Comparison of ENCODE assay signal across 11 mouse cellular contexts in genomic region chr3:32347881-32348280, GRCm38 (mm10). TPM values are rescaled to one million over a fixed set of nuclear protein-coding genes. Genes with fewer than 3 reads are reported as not detected.
DNase-seq lines count a peak whose midpoint lies in the region; ATAC-seq lines count a peak whose summit lies in the region.
"Had no signal": no experiment of that assay in that cellular context is flagged by ENCODE, and none has a peak within 500 bp of the region (broad histone marks: within the 10 kb centered on the region; RNA-seq: fewer than 3 reads in every experiment).

No protein-coding gene starts in this region.

- no peak overlapping the region for H3K4me3 ChIP-seq in forebrain, embryonic 16.5 days (replicated peaks; ENCODE audit: low read length)
- H3K4me3 ChIP-seq: heart, embryonic 13.5 days; limb, embryonic 12.5 days had no signal

- no peaks in the 10 kb centered on the region for H3K9me3 ChIP-seq in forebrain, embryonic 16.5 days (ENCODE audit: control insufficient read depth, low read length)
- H3K9me3 ChIP-seq: heart, embryonic 13.5 days; limb, embryonic 12.5 days had no signal

- DNase-seq in kidney, postnatal 36 days, result peak; percentile 13 to 46
- DNase-seq in kidney, adult 9 months, result no peak
- peak; percentile 70 to 91 for DNase-seq in layer of hippocampus, postnatal 14 days (ENCODE audit: low spot score in 2 of 2)
- DNase-seq in right cerebral cortex, adult 2 months (ENCODE audit: low spot score in 2 of 2), result peak; percentile 61 to 62
- no peak for DNase-seq in heart, postnatal 14 days
- DNase-seq in natural killer cell, adult 2 months (ENCODE audit: low spot score in 2 of 2), result no peak
- DNase-seq in retina, postnatal 1 day, result no peak

- ATAC-seq in forebrain, embryonic 16.5 days, result peak; percentile 85
- ATAC-seq: inflammation-experienced regulatory T-cells, adult 6 months had no signal

- intact Hi-C loops in heart, postnatal 14 days (cut with DNase I), result no loop called here

- H3K36me3 ChIP-seq in forebrain, embryonic 16.5 days (ENCODE audit: control insufficient read depth, insufficient read depth), result peaks cover 2% of the 10 kb centered on the region; the same call in 1 of the 2 replicates

- no peak overlapping the region for H3K4me2 ChIP-seq in forebrain, embryonic 16.5 days (ENCODE audit: low read length)
- H3K4me2 ChIP-seq: heart, embryonic 13.5 days; limb, embryonic 12.5 days had no signal

- H3K27ac ChIP-seq in forebrain, embryonic 16.5 days (ENCODE audit: low read length), result no peak overlapping the region
- H3K27ac ChIP-seq: heart, embryonic 13.5 days; limb, embryonic 12.5 days had no signal

- H3K4me1 ChIP-seq in forebrain, embryonic 16.5 days (replicated peaks; ENCODE audit: control insufficient read depth, insufficient read depth, low read length), result peaks cover 11% of the 10 kb centered on the region
- H3K4me1 ChIP-seq: heart, embryonic 13.5 days; limb, embryonic 12.5 days had no signal

- WGBS in forebrain, embryonic 16.5 days, result 48% methylated on average over 6 of the region's 6 CpGs

- no peak overlapping the region for H3K9ac ChIP-seq in forebrain, embryonic 16.5 days (replicated peaks; ENCODE audit: low read depth, low read length)
- H3K9ac ChIP-seq: heart, embryonic 13.5 days; limb, embryonic 12.5 days had no signal

- H3K27me3 ChIP-seq in forebrain, embryonic 16.5 days (replicated peaks; ENCODE audit: control insufficient read depth, insufficient read depth, low read length), result no peaks in the 10 kb centered on the region
- H3K27me3 ChIP-seq: heart, embryonic 13.5 days; limb, embryonic 12.5 days had no signal

RNA-seq across cellular contexts. Expression of gene Zmat3, which starts 17.9 kb away (rescaled TPM):
- 5.3 and 6.7 TPM in 2 replicates for polyA plus RNA-seq in forebrain, embryonic 16.5 days (2015; fragmentation: Nextera tagmentation; extraction: Ambion mirVana)
- total RNA-seq in layer of hippocampus, postnatal 14 days (2021), result 10 to 100 TPM; 83.6 TPM
- total RNA-seq in heart, postnatal 14 days (2021), result 1 to 10 TPM; 8.4 to 9.7 TPM

RNA-seq across cellular contexts. Expression of gene Pik3ca, which starts 49.6 kb away (rescaled TPM):
- polyA plus RNA-seq in forebrain, embryonic 16.5 days (2015; fragmentation: Nextera tagmentation; extraction: Ambion mirVana), result 14.1 and 16.0 TPM in 2 replicates
- total RNA-seq in layer of hippocampus, postnatal 14 days (2021), result 10 to 100 TPM; 47.7 to 54.5 TPM
- 10 to 100 TPM; 45.4 to 46.2 TPM for total RNA-seq in heart, postnatal 14 days (2021)

Comparison
In these comparisons a context has a peak if more than half of its experiments do, and no peak if none do; other contexts are left out.
1. DNase-seq: peak in kidney, postnatal 36 days (2 of 2), layer of hippocampus, postnatal 14 days (2 of 2) and right cerebral cortex, adult 2 months (2 of 2); none in kidney, adult 9 months (single experiment), heart, postnatal 14 days (0 of 2), natural killer cell, adult 2 months (0 of 2) and retina, postnatal 1 day (single experiment).
2. RNA of gene Zmat3, which starts 17.9 kb away (total RNA-seq): 83.6 TPM in layer of hippocampus, postnatal 14 days; 8.4 to 9.7 TPM in heart, postnatal 14 days; every median in the first group is over 4 times any median in the second.